Mouse (Mus musculus): Measurements from ENCODE around the gene Mars.
"Not testable (repeated sequence)": the region's sequence is repeated elsewhere in the genome, so short reads cannot be mapped to it uniquely, and the experiment has no call there.

Mars gene

GRCm38 (mm10) chr10:127309167-127309566, 2.4 kb downstream of the Mars start:
- DNase-seq, result not testable (repeated sequence)

- no peak for DNase-seq
These were observed 8.4 kb downstream of the Mars start for GRCm38 (mm10) chr10:127303136-127303535.

- no peak for DNase-seq
These were observed 11.2 kb downstream of the Mars start for GRCm38 (mm10) chr10:127300361-127300760.

GRCm38 (mm10) chr10:127297015-127297871, 14.3 kb downstream of the Mars start:
- DNase-seq, result no peak

- DNase-seq, result no peak
These were observed 15.4 kb downstream of the Mars start for GRCm38 (mm10) chr10:127295986-127296794.

GRCm38 (mm10) chr10:127294895-127295510, 16.6 kb downstream of the Mars start:
- DNase-seq, result no peak

- DNase-seq, result no peak
These were observed 17.9 kb downstream of the Mars start for GRCm38 (mm10) chr10:127293590-127294113.

GRCm38 (mm10) chr10:127292987-127293538, 18.5 kb downstream of the Mars start:
- peak; percentile 24 for DNase-seq

GRCm38 (mm10) chr10:127291881-127292638, 19.5 kb downstream of the Mars start:
- DNase-seq, result no peak

GRCm38 (mm10) chr10:127290930-127291880, 20.4 kb downstream of the Mars start:
- DNase-seq, result peak; percentile 75

GRCm38 (mm10) chr10:127290307-127290929, 21.2 kb downstream of the Mars start:
- DNase-seq, result peak; percentile 100

- DNase-seq, result peak; percentile 79
These were observed 21.9 kb downstream of the Mars start for GRCm38 (mm10) chr10:127289573-127290191.

- peak; percentile 94 for DNase-seq
These were observed 22.6 kb downstream of the Mars start, which contains the start of gene Mbd6 for GRCm38 (mm10) chr10:127288800-127289572. Gene Mbd6, minus strand, starts transcription at chr10:127289018.

- DNase-seq, result no peak
These were observed 23.2 kb downstream of the Mars start for GRCm38 (mm10) chr10:127288328-127288799.

GRCm38 (mm10) chr10:127287936-127288293, 23.7 kb downstream of the Mars start:
- DNase-seq, result no peak

GRCm38 (mm10) chr10:127287271-127287935, 24.2 kb downstream of the Mars start:
- no peak for DNase-seq

- DNase-seq, result peak; percentile 25
These were observed 24.9 kb downstream of the Mars start for GRCm38 (mm10) chr10:127286730-127287129.

GRCm38 (mm10) chr10:127286194-127286593, 25.4 kb downstream of the Mars start:
- DNase-seq, result no peak
